Mouse (Mus musculus) natural killer cell, adult 2 months (primary cell): ENCODE data around the gene Scyl2.
A peak's percentile ranks its signal among the peaks of the same experiment; 100 is the strongest.
"Not testable (repeated sequence)": the region's sequence is repeated elsewhere in the genome, so short reads cannot be mapped to it uniquely, and the experiment has no call there.

ENCODE experiments used
- DNase-seq, 2 experiments: peaks; one replicate each; pipeline ENCODE4 v3.0.0; 2022; ENCODE audit warnings: low spot score in 2 of 2

Gene Scyl2

DNA sequence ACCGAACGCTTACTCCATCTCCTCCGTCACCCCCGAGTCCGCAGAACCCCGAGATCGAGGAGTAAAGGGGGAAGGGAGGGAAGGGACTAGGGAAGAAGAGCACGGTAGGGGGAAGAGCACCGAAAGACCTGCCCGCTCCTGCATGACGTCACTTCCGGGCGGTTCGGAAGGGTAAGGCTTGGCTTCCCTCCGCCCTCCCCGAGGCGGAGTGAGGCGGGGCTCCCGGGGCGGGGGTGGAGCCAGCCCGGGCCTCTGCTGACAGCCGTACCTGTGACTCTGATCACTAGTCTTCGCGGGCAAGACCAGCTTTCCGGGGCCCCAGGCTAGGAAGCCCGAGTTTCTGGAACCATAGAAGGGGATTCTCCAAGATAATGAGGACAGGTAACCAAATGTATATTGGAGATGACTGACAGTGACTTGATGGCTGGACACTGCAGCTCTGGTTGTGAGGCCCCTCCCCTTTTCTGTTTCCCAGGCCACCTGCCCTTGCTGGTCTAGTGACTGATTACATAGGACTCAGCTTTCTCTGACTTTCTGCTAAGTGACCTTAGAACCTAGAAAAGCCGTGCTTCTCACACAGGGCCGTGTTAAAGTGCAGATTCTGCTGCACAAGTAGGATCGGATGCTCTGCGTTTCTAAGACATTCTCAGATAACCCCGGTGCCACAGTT is at the start of gene Scyl2:
TSS of gene Scyl2 (minus strand) at position 147 of the 670 bp plus-strand sequence.
- peak; percentile 91 to 94 for DNase-seq

DNA sequence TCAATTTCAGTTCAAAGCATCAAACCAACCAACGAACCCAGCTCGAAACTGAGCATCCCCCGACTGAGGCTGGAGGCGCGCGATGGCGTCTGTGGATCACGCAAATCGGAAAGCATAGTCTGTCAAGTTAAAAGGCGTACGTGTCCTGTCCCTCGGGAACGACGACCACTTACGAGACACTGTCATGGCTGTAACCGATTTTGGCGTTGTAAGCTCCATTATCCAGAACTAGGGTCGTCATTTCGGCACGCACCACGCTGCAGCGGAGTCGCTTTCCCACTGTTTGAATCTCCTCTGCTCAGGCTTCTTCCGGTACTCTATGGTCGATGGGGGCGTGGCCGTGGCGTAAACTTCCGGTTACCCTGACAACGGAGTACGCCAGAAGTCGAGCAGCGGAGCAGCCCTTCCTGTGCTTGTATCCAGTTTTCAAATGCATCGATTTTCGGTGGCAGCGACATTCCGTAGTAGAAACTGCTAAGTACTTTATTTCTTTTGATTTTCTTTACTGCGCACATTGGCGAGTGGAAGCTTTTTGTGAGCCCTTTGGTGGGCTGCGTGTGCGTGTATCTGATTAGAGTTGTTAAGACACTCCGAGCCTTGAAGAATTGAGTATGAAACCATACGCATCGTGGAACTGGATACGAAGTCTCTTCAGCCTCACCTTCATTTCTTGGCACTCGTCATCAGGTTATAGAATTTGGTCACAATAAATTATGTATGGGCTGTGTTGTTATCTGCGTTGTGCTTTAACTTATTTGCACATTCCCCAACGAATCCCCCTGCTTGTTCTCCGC is 46.1 kb upstream of the Scyl2 start, which contains the start of gene Actr6:
TSS of gene Actr6 (minus strand) at position 295 of the 794 bp plus-strand sequence.
- DNase-seq, result peak; percentile 89 to 92

GRCm38 (mm10) chr10:89731341-89731740 is 45.3 kb upstream of the Scyl2 start:
- no peak for DNase-seq

DNA sequence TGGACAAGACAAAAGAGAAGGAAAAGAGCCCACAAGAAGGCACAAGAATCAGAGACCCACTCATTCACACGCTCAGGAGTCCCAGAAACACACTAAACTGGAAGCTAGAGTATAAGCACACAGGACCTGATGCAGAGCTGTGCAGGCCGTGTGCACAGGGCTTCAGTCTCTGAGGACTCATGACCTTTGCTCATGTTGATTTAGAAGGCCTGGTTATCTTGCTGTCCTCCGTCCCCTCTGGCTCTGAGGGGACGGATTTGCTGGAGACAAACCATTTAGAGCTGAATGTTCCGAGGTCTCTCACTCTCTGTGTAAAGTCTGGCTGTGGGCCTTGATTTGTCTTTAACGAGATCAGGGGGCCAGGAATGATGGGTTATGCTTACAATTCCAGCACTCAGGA is 44.3 kb upstream of the Scyl2 start:
- no peak for DNase-seq

DNA sequence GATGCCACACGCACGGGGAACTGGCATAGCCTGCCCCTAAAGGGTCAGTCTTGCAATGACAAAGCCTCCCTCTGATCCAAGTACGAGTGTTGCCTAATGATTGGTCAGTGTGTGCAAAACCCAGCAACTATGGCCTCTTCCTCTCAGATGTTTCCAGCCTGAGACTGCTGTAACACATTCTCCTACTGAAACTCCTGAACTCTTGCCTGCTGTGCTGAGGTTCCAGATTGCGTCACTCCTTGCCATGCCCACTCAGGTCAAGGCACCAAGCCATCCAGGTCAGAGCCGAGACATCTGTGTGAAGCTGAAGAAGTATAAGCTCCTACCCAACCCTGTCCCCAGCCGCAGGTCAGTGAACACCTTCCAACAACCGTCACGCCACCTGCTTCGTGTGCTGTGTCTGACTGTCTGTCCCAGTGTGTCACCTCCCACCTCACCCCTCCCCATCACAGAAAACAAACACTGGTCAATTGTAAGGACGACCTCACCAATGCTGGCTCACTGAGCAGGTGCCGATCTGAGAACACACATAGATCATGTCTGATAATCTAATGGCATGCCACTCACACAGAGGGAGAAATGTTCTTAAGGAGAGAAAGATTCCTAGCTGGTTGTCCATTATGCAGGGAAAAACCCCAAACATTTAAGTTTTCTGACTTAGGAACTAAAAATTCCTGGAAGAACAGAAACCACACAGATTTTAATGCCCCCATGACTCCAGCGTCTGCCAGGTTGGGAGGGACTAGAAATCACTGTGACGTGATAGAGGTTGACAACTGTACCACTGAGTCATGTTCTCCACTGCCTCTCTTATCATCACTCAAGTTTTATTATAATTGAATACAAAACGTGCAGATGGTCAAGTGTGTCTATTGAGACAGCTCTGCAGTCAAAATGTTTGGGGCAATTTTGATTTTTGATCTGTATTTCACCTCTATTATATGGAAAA is 36.4 kb upstream of the Scyl2 start:
- no peak for DNase-seq

GRCm38 (mm10) chr10:89720796-89721195 is 34.7 kb upstream of the Scyl2 start:
- DNase-seq, result no peak

DNA sequence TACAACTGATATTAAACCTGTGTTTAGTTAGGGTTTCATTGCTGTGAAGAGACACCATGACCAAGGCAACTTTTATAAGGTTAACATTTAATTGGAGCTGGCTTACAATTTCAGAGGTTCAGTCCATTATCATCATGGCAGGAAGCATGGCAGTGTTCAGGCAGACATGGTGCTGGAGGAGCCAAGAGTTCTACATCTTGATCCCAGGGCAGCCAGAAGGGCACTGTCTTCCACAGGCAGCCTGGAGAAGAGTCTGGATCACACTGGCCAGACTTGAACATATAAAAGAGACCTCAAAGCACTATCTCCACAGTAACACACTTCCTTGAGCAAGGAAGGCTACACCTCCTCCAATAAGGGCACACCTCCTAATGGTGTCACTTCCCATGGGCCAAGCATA is 34.2 kb upstream of the Scyl2 start:
- DNase-seq, result no peak

DNA sequence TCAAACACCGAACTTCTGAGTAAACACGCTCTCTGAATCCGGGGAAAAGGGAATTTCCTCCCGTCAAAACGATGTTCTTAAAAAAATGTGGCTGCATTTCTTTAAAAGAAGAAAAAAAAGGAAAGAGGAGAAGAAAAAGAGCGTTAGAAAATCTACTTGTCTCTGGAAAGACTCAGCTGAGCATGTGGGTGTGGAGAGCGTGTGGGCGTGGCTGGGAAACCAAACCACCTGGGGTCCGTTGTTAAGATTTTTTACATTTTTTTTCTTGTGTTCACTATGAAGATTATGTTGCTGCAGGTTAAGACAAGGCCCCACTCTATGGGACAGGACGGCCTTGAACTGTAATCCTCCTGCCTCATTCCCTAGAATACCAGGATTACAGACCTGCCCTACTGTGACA is 28.8 kb upstream of the Scyl2 start:
- no peak for DNase-seq

- DNase-seq, result no peak
Observed at GRCm38 (mm10) chr10:89708720-89709119, 22.6 kb upstream of the Scyl2 start.

DNA sequence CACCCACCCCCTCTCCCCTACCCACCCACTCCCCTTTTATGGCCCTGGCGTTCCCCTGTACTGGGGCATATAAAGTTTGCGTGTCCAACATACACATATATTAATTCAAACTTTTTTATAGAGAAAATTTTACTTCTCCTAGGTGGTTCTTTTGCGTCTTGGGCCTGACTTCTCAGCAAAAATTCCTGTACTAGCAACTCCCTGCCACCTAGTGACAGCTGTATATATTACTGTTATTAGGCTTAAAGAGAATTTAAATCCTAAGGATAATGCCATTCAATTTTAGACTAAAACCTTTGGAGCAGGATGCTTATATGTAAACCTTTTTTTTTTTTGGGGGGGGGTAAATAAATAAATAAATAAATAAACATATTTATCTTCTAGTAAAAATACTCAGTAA is 21.3 kb upstream of the Scyl2 start:
- DNase-seq, result no peak

DNA sequence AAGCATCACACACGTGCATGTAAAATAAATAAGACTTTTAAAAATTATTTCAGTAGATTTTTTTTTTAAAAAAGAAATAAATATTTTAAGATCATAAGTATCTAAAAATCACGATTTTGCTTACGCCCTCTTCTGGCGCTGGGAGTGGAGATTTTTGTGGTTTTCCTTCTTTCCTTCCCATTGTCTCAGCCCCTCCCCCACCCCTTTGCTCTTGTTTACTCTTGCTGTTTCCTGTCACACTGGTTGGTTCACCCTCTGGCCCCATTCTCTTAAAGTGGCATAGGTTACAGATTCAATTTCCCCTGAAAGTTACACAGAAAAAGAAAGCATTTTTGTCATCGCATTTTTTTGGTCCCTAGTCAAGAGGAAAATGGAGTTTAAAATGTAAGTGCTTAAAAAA is 17.0 kb upstream of the Scyl2 start:
- no peak for DNase-seq

- DNase-seq, result no peak
Observed at GRCm38 (mm10) chr10:89697956-89698355, 11.9 kb upstream of the Scyl2 start.

- not testable (repeated sequence) for DNase-seq
Observed at GRCm38 (mm10) chr10:89696270-89696669, 10.2 kb upstream of the Scyl2 start.

DNA sequence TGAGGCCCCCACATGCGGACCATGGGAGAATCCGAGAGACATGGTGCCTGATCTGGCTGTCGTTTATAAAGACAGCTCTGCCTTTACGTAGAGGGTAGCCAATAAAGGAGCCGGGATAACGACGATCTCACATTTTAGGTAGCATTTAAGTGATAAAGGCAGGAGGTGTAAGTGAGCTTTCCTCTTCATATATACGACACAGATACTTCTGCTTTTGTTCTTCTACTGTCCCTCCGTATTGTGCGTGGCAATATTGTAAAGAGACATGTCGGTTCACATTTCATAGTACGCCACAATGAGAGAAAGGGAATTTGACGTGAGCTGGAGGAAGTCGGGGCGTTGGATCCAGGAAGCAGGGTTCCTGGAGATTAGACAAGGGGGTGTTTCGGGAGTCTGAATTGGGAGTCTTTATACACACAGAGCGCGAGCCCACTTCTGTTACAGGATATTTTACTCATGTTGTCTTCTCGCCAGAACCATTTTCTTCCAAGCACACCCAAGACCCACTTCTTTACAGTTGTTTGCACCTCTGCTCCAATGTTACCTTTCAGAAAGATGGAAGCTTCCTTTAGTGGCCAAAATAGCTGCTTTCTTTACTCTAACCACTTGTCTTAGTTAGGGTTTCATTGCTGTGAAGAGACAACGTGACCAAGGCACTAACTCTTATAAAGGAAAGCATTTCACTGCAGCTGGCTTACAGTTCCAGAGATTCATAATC is 9.3 kb upstream of the Scyl2 start:
- no peak for DNase-seq

DNA sequence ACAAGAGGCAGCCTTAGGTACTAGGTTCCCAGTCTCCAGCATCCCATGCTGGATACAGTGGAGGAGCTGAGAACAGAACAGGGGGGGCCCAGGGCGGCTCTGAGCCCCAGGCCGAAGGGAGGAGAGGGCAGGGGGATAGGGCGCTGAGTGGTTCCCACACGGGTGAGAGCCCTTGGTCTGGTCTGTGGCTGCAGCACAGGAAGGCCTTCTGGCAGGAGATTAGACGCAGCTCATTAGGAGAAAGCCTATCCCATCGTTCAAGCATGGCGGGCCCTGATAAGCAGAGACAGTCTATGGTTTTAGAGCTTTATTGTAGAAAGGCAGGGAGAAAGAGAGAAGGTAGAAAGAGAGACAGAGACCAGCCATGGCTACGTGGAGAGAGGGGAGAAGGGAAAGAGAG is 3.9 kb upstream of the Scyl2 start:
- DNase-seq, result no peak

GRCm38 (mm10) chr10:89687455-89687854 is 1.4 kb upstream of the Scyl2 start:
- DNase-seq, result no peak

GRCm38 (mm10) chr10:89685391-89686138 is 520 bp downstream of the Scyl2 start:
- DNase-seq, result no peak

DNA sequence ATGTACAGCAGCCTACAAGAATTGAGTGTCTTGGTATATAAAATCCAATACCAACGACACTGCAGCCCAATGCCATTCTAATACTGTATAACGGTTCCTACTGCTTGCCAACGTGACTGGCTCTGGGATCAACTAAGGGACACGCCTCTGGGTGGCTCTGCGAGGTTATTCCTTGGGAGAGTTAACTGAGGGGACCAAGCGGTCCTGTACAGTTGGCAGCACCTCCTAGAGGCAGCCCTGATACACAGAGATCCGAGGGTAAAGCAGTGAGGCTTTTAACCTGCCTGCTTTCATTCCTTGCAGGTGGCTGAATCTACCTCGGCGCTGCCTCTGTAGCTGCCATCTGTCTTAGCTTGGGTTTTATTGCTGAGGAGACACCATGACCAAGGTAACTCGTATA is 3.1 kb downstream of the Scyl2 start:
- DNase-seq, result no peak

- no peak for DNase-seq
Observed at GRCm38 (mm10) chr10:89682157-89682556, 3.9 kb downstream of the Scyl2 start.

- DNase-seq, result no peak
Observed at GRCm38 (mm10) chr10:89681706-89682105, 4.4 kb downstream of the Scyl2 start.

DNA sequence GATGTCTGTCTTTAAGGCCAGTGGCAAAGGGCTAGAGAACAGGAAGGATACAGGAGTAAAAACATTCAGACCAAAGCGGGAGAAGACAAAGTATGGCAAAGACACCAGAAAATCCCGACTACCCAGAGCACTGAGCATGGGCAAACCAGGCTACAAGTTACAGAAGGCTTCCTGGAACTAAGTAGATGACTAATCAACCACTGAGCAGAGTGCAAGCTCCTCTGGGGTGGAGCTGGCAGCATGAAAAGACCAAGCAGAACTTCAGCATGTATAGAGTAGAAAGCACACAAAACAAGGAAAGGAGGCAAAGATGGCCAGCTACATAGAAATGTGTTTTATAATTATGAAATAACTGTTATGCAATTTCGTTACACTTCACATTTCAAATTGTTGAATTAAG is 5.6 kb downstream of the Scyl2 start:
- DNase-seq, result no peak
